Mouse (Mus musculus) neural tube, embryonic 13.5 days (tissue): ENCODE results near the gene Cul4a. TPM values are rescaled to one million over a fixed set of nuclear protein-coding genes. Genes with fewer than 3 reads are reported as not detected.
"Not testable (repeated sequence)": the region's sequence is repeated elsewhere in the genome, so short reads cannot be mapped to it uniquely, and the experiment has no call there.

Source experiments
- ATAC-seq: fragments of 200-750 bp; cut with Nextera tagmentation; 2 replicates; pipeline ENCODE4 v1.8.0; 2017; ENCODE audit warnings: low read depth, mild to moderate bottlenecking, moderate TSS enrichment, moderate library complexity
- H3K27ac ChIP-seq: fragments of 300-500 bp; sonication (generic); replicated peaks from 2 replicates; pipeline ENCODE4 v1.5.1; 2015; ENCODE audit warnings: moderate library complexity, mild to moderate bottlenecking, inconsistent platforms
- H3K27me3 ChIP-seq: fragments of 300-500 bp; sonication (generic); 2 replicates; pipeline ENCODE4 v1.6.1; 2015; ENCODE audit warnings: mild to moderate bottlenecking, inconsistent platforms
- H3K36me3 ChIP-seq: fragments of 300-500 bp; sonication (generic); 2 replicates; pipeline ENCODE4 v1.6.1; 2015; ENCODE audit warnings: mild to moderate bottlenecking, inconsistent platforms
- H3K4me1 ChIP-seq: fragments of 300-500 bp; sonication (generic); replicated peaks from 2 replicates; pipeline ENCODE4 v1.6.1; 2015; ENCODE audit warnings: inconsistent platforms
- H3K4me2 ChIP-seq: fragments of 300-500 bp; sonication (generic); 2 replicates; pipeline ENCODE4 v1.6.1; 2015; ENCODE audit warnings: inconsistent platforms, mild to moderate bottlenecking, moderate library complexity
- H3K4me3 ChIP-seq: fragments of 300-500 bp; sonication (generic); 2 replicates; pipeline ENCODE4 v1.5.1; 2015; ENCODE audit warnings: mild to moderate bottlenecking, inconsistent platforms
- H3K9ac ChIP-seq: fragments of 300-500 bp; sonication (generic); 2 replicates; pipeline ENCODE4 v1.6.1; 2015; ENCODE audit warnings: moderate library complexity, mild to moderate bottlenecking, inconsistent platforms
- H3K9me3 ChIP-seq: fragments of 300-500 bp; sonication (generic); 2 replicates; pipeline ENCODE4 v1.6.1; 2016; ENCODE audit warnings: inconsistent platforms
- WGBS: fragments of 180-500 bp; shearing (Covaris S2); methylation state at CpG from one replicate; pipeline ENCODE4 v1.1.7; 2015; 5-methylcytosine and 5-hydroxymethylcytosine counted together
- polyA plus RNA-seq: library from polyadenylated mRNA; unstranded; fragments of >200 nt; fragmentation: Nextera tagmentation; extraction: Ambion mirVana; gene quantifications from 2 replicates; pipeline ENCODE4 v1.2.1, GENCODE M21; 2015

Cul4a gene
- polyA plus RNA-seq, 1 experiment from 2014 or later, result 72.1 TPM

- H3K4me2 ChIP-seq, result no peak overlapping the region
- no peak overlapping the region for H3K4me3 ChIP-seq
- 90% methylated on average over 8 of the region's 8 CpGs for WGBS
- H3K27ac ChIP-seq, result no peak overlapping the region
- no peaks in the 10 kb centered on the region for H3K36me3 ChIP-seq
- H3K9ac ChIP-seq, result no peak overlapping the region
- no peak for ATAC-seq
- peaks cover 52% of the 10 kb centered on the region for H3K4me1 ChIP-seq
- H3K9me3 ChIP-seq, result no peaks in the 10 kb centered on the region
- H3K27me3 ChIP-seq, result no peaks in the 10 kb centered on the region
These were observed 3.5 kb downstream of the Cul4a start for GRCm38 (mm10) chr8:13108967-13109366.

- Histone ChIP-seq H3K9ac (no peak overlapping the region), H3K36me3 (no peaks in the 10 kb centered on the region)
- WGBS, result 72% methylated on average over 1 of the region's 1 CpGs
These were observed 4.1 kb downstream of the Cul4a start for GRCm38 (mm10) chr8:13109416-13109960.

GRCm38 (mm10) chr8:13111917-13112316, 6.5 kb downstream of the Cul4a start:
- peaks cover 10% of the 10 kb centered on the region for H3K36me3 ChIP-seq
- no peak overlapping the region for H3K27ac ChIP-seq
- no peak overlapping the region for H3K9ac ChIP-seq
- WGBS, result 91% methylated on average over 11 of the region's 11 CpGs
- no peaks in the 10 kb centered on the region for H3K27me3 ChIP-seq
- H3K4me1 ChIP-seq, result peaks cover 40% of the 10 kb centered on the region
- no peak overlapping the region for H3K4me3 ChIP-seq
- no peaks in the 10 kb centered on the region for H3K9me3 ChIP-seq
- no peak for ATAC-seq
- H3K4me2 ChIP-seq, result no peak overlapping the region

More at GRCm38 (mm10) chr8:13109416-13109960, 4.1 kb downstream of the Cul4a start:
- Histone ChIP-seq H3K27me3 (no peaks in the 10 kb centered on the region), H3K4me3 (no peak overlapping the region), H3K4me2 (no peak overlapping the region), H3K27ac (no peak overlapping the region), H3K4me1 (peaks cover 48% of the 10 kb centered on the region), H3K9me3 (no peaks in the 10 kb centered on the region)
- no peak for ATAC-seq

GRCm38 (mm10) chr8:13113232-13113631, 7.8 kb downstream of the Cul4a start:
- no peaks in the 10 kb centered on the region for H3K9me3 ChIP-seq

GRCm38 (mm10) chr8:13117096-13117495, 11.7 kb downstream of the Cul4a start:
- Histone ChIP-seq H3K9me3 (no peaks in the 10 kb centered on the region), H3K36me3 (peaks cover 46% of the 10 kb centered on the region), H3K27ac (no peak overlapping the region), H3K4me3 (no peak overlapping the region), H3K4me1 (no peaks in the 10 kb centered on the region; the same call in 1 of the 2 replicates), H3K9ac (no peak overlapping the region), H3K27me3 (no peaks in the 10 kb centered on the region), H3K4me2 (no peak overlapping the region)
- 92% methylated on average over 2 of the region's 2 CpGs for WGBS
- ATAC-seq, result no peak

More at GRCm38 (mm10) chr8:13113232-13113631, 7.8 kb downstream of the Cul4a start:
- Histone ChIP-seq H3K27ac (no peak overlapping the region), H3K4me1 (peaks cover 28% of the 10 kb centered on the region), H3K27me3 (no peaks in the 10 kb centered on the region), H3K4me2 (no peak overlapping the region), H3K9ac (no peak overlapping the region), H3K4me3 (no peak overlapping the region), H3K36me3 (peaks cover 19% of the 10 kb centered on the region)
- no peak for ATAC-seq
- WGBS, result 90% methylated on average over 4 of the region's 4 CpGs

GRCm38 (mm10) chr8:13118516-13118915, 13.1 kb downstream of the Cul4a start:
- Histone ChIP-seq H3K9ac (no peak overlapping the region), H3K4me3 (no peak overlapping the region), H3K4me2 (no peak overlapping the region), H3K4me1 (no peaks in the 10 kb centered on the region), H3K27ac (no peak overlapping the region), H3K27me3 (no peaks in the 10 kb centered on the region), H3K36me3 (peaks cover 58% of the 10 kb centered on the region), H3K9me3 (no peaks in the 10 kb centered on the region)
- no peak for ATAC-seq
- WGBS, result 87% methylated on average over 3 of the region's 3 CpGs

GRCm38 (mm10) chr8:13120882-13121665, 15.7 kb downstream of the Cul4a start:
- Histone ChIP-seq H3K9ac (no peak overlapping the region), H3K9me3 (no peaks in the 10 kb centered on the region), H3K4me1 (no peaks in the 10 kb centered on the region), H3K4me3 (no peak overlapping the region), H3K36me3 (peaks cover 73% of the 10 kb centered on the region), H3K27ac (no peak overlapping the region), H3K27me3 (no peaks in the 10 kb centered on the region), H3K4me2 (no peak overlapping the region)
- WGBS, result 81% methylated on average over 7 of the region's 7 CpGs
- ATAC-seq, result no peak

GRCm38 (mm10) chr8:13122887-13123421, 17.5 kb downstream of the Cul4a start:
- no peak overlapping the region for H3K4me2 ChIP-seq
- H3K27ac ChIP-seq, result no peak overlapping the region
- H3K9me3 ChIP-seq, result no peaks in the 10 kb centered on the region
- WGBS, result 94% methylated on average over 7 of the region's 7 CpGs
- H3K9ac ChIP-seq, result no peak overlapping the region
- peaks cover 85% of the 10 kb centered on the region for H3K36me3 ChIP-seq
- H3K4me1 ChIP-seq, result no peaks in the 10 kb centered on the region
- no peak overlapping the region for H3K4me3 ChIP-seq
- no peak for ATAC-seq
- H3K27me3 ChIP-seq, result no peaks in the 10 kb centered on the region

GRCm38 (mm10) chr8:13124897-13125296, 19.5 kb downstream of the Cul4a start:
- Histone ChIP-seq H3K36me3 (peaks cover 86% of the 10 kb centered on the region), H3K27ac (no peak overlapping the region), H3K9me3 (no peaks in the 10 kb centered on the region), H3K27me3 (no peaks in the 10 kb centered on the region), H3K9ac (no peak overlapping the region), H3K4me2 (no peak overlapping the region), H3K4me1 (no peaks in the 10 kb centered on the region), H3K4me3 (no peak overlapping the region)
- 93% methylated on average over 8 of the region's 8 CpGs for whole genome bisulfite sequencing
- no peak for ATAC-seq

GRCm38 (mm10) chr8:13132220-13132619, 26.8 kb downstream of the Cul4a start:
- not testable (repeated sequence) for H3K4me2 ChIP-seq, H3K27ac ChIP-seq, H3K27me3 ChIP-seq, H3K4me3 ChIP-seq, H3K4me1 ChIP-seq, ATAC-seq, H3K9ac ChIP-seq, H3K9me3 ChIP-seq
- 69% methylated on average over 9 of the region's 9 CpGs for WGBS
- H3K36me3 ChIP-seq, result peaks cover 96% of the 10 kb centered on the region

- no peak for ATAC-seq
- Histone ChIP-seq H3K27me3 (no peaks in the 10 kb centered on the region), H3K4me1 (no peaks in the 10 kb centered on the region), H3K4me3 (no peak overlapping the region), H3K27ac (no peak overlapping the region), H3K4me2 (no peak overlapping the region), H3K36me3 (peaks cover 99% of the 10 kb centered on the region), H3K9ac (no peak overlapping the region), H3K9me3 (no peaks in the 10 kb centered on the region)
- 95% methylated on average over 6 of the region's 6 CpGs for WGBS
These were observed 34.3 kb downstream of the Cul4a start for GRCm38 (mm10) chr8:13139641-13140182.

- H3K9me3 ChIP-seq, result no peaks in the 10 kb centered on the region
- peaks cover 100% of the 10 kb centered on the region for H3K36me3 ChIP-seq
- H3K27ac ChIP-seq, result no peak overlapping the region
- no peak overlapping the region for H3K4me2 ChIP-seq
- WGBS, result 95% methylated on average over 5 of the region's 5 CpGs
- H3K9ac ChIP-seq, result no peak overlapping the region
- no peak overlapping the region for H3K4me3 ChIP-seq
- H3K27me3 ChIP-seq, result no peaks in the 10 kb centered on the region
- no peak for ATAC-seq
- H3K4me1 ChIP-seq, result no peaks in the 10 kb centered on the region
These were observed 36.3 kb downstream of the Cul4a start for GRCm38 (mm10) chr8:13141681-13142080.
